Mouse (Mus musculus) testis, postnatal 14 days (tissue): Measurements from ENCODE around the gene Gm8978.
A peak's percentile ranks its signal among the peaks of the same experiment; 100 is the strongest.
"Not testable (repeated sequence)": the region's sequence is repeated elsewhere in the genome, so short reads cannot be mapped to it uniquely, and the experiment has no call there.

Experiments used
- DNase-seq: peaks from one replicate; pipeline ENCODE4 v3.0.0; 2021; ENCODE audit warnings: low spot score

The Gm8978 gene

DNA sequence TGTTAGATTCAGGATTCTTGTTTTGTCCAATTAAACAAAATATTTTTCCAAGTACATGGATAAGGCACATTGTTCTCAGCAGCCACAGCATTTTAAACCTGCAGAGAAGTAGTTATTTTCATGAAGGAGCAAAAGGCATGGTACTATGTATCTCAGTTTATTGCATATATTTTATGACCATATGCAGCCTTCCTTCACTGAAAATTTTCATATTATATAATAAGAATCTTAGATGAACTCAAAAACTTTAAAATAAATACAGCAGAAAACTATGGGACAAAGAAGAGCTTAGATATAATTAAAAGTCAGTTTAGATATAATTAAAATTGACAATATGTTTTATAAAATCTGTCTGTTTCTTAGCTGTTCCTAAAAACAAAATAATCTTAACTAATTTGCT, at the start of gene Gm8978:
TSS of gene Gm8978 (minus strand) at position 101 of the 400 bp plus-strand sequence.
- not testable (repeated sequence) for DNase-seq

DNA sequence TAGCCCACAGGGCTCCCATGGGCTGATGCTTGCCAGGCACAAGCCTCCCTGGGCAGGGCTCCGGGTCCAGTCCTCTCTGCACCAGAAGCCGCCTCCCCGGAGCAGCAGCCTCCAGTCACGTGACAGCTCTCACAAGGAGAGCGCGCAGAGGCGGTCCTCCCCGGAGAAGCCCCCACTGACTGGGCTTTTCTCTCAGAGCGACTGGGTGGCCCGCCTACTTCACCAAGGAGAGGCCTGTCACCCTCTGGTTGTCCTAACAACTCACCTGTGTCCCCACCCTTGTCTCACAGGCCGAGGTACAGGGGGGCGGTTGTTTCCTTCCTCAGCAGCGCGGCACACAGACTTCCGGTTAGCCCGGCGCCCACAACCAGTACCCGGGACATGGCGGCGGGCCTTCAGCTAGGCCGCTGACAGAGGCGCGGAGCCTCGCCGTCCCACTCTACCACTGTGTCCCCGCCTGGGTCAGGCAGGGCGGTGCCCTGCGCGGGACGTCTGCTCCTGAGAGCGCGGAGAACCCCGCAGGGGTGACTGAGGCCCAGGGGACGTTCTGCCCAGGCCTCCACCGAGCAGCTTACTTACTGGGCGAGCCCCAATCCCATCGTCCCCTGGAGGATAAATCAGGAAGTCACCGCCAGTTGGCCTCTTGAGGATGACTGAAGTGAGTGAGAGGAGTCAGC, 35.3 kb downstream of the Gm8978 start:
- peak; percentile 67 for DNase-seq

DNA sequence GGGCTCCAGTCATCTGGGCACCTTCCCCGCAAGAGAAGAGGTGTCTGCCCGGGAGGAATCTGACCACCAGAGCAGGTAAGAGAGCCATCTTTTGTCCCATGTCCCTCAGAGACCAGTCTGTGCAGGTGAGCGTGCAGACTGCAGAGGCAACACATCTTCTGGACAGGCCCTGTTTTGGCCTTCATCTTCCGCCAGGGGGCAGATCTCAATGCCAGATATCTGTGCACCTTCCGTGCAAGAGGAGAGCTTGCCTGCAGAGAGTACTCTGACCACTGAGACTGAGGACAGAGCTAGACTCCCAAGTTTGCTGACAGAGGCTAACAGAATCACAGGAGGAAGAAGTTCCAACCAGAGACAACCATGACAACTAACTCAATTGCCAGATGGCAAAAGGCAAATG, 56.5 kb downstream of the Gm8978 start:
- DNase-seq: not testable (repeated sequence)
